Comparison of ENCODE assay signal across 23 mouse cellular contexts in genomic region chr9:111457176-111457935, GRCm38 (mm10). TPM values are rescaled to one million over a fixed set of nuclear protein-coding genes. Genes with fewer than 3 reads are reported as not detected.
DNase-seq lines count a peak whose midpoint lies in the region; ATAC-seq lines count a peak whose summit lies in the region.
"Had no signal": no experiment of that assay in that cellular context is flagged by ENCODE, and none has a peak within 500 bp of the region (broad histone marks: within the 10 kb centered on the region; RNA-seq: fewer than 3 reads in every experiment).

No protein-coding gene starts in this region.

- H3K27ac ChIP-seq in forebrain, embryonic 13.5 days = peak overlapping the region; percentile 14; the same call in 1 of the 2 replicates
- H3K27ac ChIP-seq in forebrain, embryonic 12.5 days = no peak overlapping the region
- H3K27ac ChIP-seq in hindbrain, embryonic 13.5 days = peak overlapping the region; percentile 13
- H3K27ac ChIP-seq in hindbrain, embryonic 11.5 days (ENCODE audit: low read depth, low read length) = no peak overlapping the region
- peak overlapping the region; percentile 59 for H3K27ac ChIP-seq in midbrain, embryonic 15.5 days
- H3K27ac ChIP-seq: gastrocnemius, adult 2 months; liver, embryonic 12.5 days had no signal

- WGBS in forebrain, embryonic 13.5 days = 77% methylated on average over 10 of the region's 10 CpGs
- WGBS in forebrain, embryonic 12.5 days = 85% methylated on average over 10 of the region's 10 CpGs
- 78% methylated on average over 10 of the region's 10 CpGs for WGBS in hindbrain, embryonic 13.5 days
- 86% methylated on average over 10 of the region's 10 CpGs for WGBS in hindbrain, embryonic 11.5 days
- WGBS in midbrain, embryonic 15.5 days = 70% methylated on average over 10 of the region's 10 CpGs

- no peak overlapping the region for H3K4me3 ChIP-seq in forebrain, embryonic 13.5 days
- no peak overlapping the region for H3K4me3 ChIP-seq in forebrain, embryonic 12.5 days (replicated peaks)
- H3K4me3 ChIP-seq in hindbrain, embryonic 13.5 days = no peak overlapping the region
- H3K4me3 ChIP-seq in hindbrain, embryonic 11.5 days (ENCODE audit: low read depth, low read length) = no peak overlapping the region
- H3K4me3 ChIP-seq in midbrain, embryonic 15.5 days = no peak overlapping the region
- H3K4me3 ChIP-seq: erythroblast, embryonic 14.5 days; gastrocnemius, adult 2 months; liver, embryonic 12.5 days had no signal

- no peak overlapping the region for H3K9ac ChIP-seq in forebrain, embryonic 13.5 days
- H3K9ac ChIP-seq in forebrain, embryonic 12.5 days = no peak overlapping the region
- no peak overlapping the region for H3K9ac ChIP-seq in hindbrain, embryonic 13.5 days
- no peak overlapping the region for H3K9ac ChIP-seq in hindbrain, embryonic 11.5 days (ENCODE audit: low read depth, low read length)
- H3K9ac ChIP-seq in midbrain, embryonic 15.5 days = no peak overlapping the region
- H3K9ac ChIP-seq: liver, embryonic 12.5 days; liver, postnatal 0 days had no signal

- H3K27me3 ChIP-seq in forebrain, embryonic 13.5 days = 0 out of 2 replicates have a peak, but pooled peaks cover 3% of the 10 kb centered on the region
- peaks cover 6% of the 10 kb centered on the region; the same call in 1 of the 2 replicates for H3K27me3 ChIP-seq in forebrain, embryonic 12.5 days
- no peaks in the 10 kb centered on the region for H3K27me3 ChIP-seq in hindbrain, embryonic 13.5 days
- no peaks in the 10 kb centered on the region for H3K27me3 ChIP-seq in hindbrain, embryonic 11.5 days (ENCODE audit: control insufficient read depth, insufficient read depth, low read length)
- no peaks in the 10 kb centered on the region for H3K27me3 ChIP-seq in midbrain, embryonic 15.5 days (replicated peaks)
- H3K27me3 ChIP-seq: liver, embryonic 12.5 days had no signal

- no peaks in the 10 kb centered on the region for H3K36me3 ChIP-seq in forebrain, embryonic 13.5 days (ENCODE audit: poor library complexity, severe bottlenecking)
- no peaks in the 10 kb centered on the region for H3K36me3 ChIP-seq in forebrain, embryonic 12.5 days (replicated peaks)
- no peaks in the 10 kb centered on the region for H3K36me3 ChIP-seq in hindbrain, embryonic 13.5 days
- H3K36me3 ChIP-seq in hindbrain, embryonic 11.5 days (ENCODE audit: control insufficient read depth, insufficient read depth, low read length) = no peaks in the 10 kb centered on the region
- no peaks in the 10 kb centered on the region for H3K36me3 ChIP-seq in midbrain, embryonic 15.5 days (replicated peaks)
- H3K36me3 ChIP-seq: G1E; liver, embryonic 12.5 days had no signal

- peaks cover 13% of the 10 kb centered on the region for H3K4me1 ChIP-seq in forebrain, embryonic 13.5 days
- peaks cover 7% of the 10 kb centered on the region for H3K4me1 ChIP-seq in forebrain, embryonic 12.5 days
- H3K4me1 ChIP-seq in hindbrain, embryonic 13.5 days (replicated peaks) = peaks cover 28% of the 10 kb centered on the region
- no peaks in the 10 kb centered on the region for H3K4me1 ChIP-seq in hindbrain, embryonic 11.5 days (replicated peaks; ENCODE audit: control insufficient read depth, insufficient read depth, low read length)
- H3K4me1 ChIP-seq in midbrain, embryonic 15.5 days = peaks cover 21% of the 10 kb centered on the region
- H3K4me1 ChIP-seq: liver, embryonic 12.5 days had no signal

- DNase-seq in hindbrain, embryonic 11.5 days (ENCODE audit: low spot score) = no peak
- DNase-seq in brain, adult 2 months (ENCODE audit: low read depth, low spot score) = peak; percentile 61
- DNase-seq: adrenal gland, postnatal 14 days; cerebellum, adult 18-20 months; gastrocnemius, adult 2 months; heart, postnatal 14 days; kidney, adult 9 months; kidney, postnatal 10 days; layer of hippocampus, postnatal 36 days; left cerebral cortex, postnatal 4 days; liver, postnatal 0 days; lung, postnatal 36 days; thymus, adult 2 months; thymus, postnatal 36 days had no signal

- no peaks in the 10 kb centered on the region for H3K9me3 ChIP-seq in forebrain, embryonic 13.5 days (replicated peaks)
- no peaks in the 10 kb centered on the region for H3K9me3 ChIP-seq in forebrain, embryonic 12.5 days
- H3K9me3 ChIP-seq in hindbrain, embryonic 13.5 days = no peaks in the 10 kb centered on the region
- H3K9me3 ChIP-seq in hindbrain, embryonic 11.5 days (ENCODE audit: control insufficient read depth, low read length) = no peaks in the 10 kb centered on the region
- H3K9me3 ChIP-seq in midbrain, embryonic 15.5 days = no peaks in the 10 kb centered on the region
- H3K9me3 ChIP-seq: liver, embryonic 12.5 days had no signal

- ATAC-seq in forebrain, embryonic 13.5 days = no peak
- ATAC-seq in forebrain, embryonic 12.5 days (ENCODE audit: low FRiP score) = no peak
- no peak for ATAC-seq in hindbrain, embryonic 13.5 days (ENCODE audit: low FRiP score)
- ATAC-seq in hindbrain, embryonic 11.5 days (ENCODE audit: low FRiP score) = no peak
- ATAC-seq in midbrain, embryonic 15.5 days (replicated peaks) = no peak
- ATAC-seq in activated CD4-positive, CD25-positive, alpha-beta regulatory T cell, adult 4 months = no peak
- ATAC-seq: intestine, postnatal 0 days; liver, embryonic 12.5 days; liver, postnatal 0 days had no signal

- H3K4me2 ChIP-seq in forebrain, embryonic 13.5 days = no peak overlapping the region
- H3K4me2 ChIP-seq in forebrain, embryonic 12.5 days = no peak overlapping the region
- H3K4me2 ChIP-seq in hindbrain, embryonic 13.5 days = no peak overlapping the region
- H3K4me2 ChIP-seq in hindbrain, embryonic 11.5 days (replicated peaks; ENCODE audit: low read depth, low read length) = no peak overlapping the region
- H3K4me2 ChIP-seq in midbrain, embryonic 15.5 days = no peak overlapping the region
- H3K4me2 ChIP-seq: liver, embryonic 12.5 days had no signal

RNA-seq across cellular contexts. Expression of gene Dclk3, which starts 18.5 kb away (rescaled TPM):
- 1.6 and 2.0 TPM in 2 replicates for polyA plus RNA-seq in forebrain, embryonic 13.5 days (2015; fragmentation: Nextera tagmentation; extraction: Ambion mirVana)
- 0.91 and 1.1 TPM in 2 replicates for polyA plus RNA-seq in forebrain, embryonic 12.5 days (2016; fragmentation: Nextera tagmentation; extraction: Ambion mirVana)
- polyA plus RNA-seq in hindbrain, embryonic 13.5 days (2015; fragmentation: Nextera tagmentation; extraction: Ambion mirVana) = 4.4 and 4.9 TPM in 2 replicates
- polyA plus RNA-seq in hindbrain, embryonic 11.5 days (2014; fragmentation: Nextera tagmentation; extraction: Ambion mirVana) = 0.32 and 1.1 TPM in 2 replicates
- 5.9 and 6.8 TPM in 2 replicates for polyA plus RNA-seq in midbrain, embryonic 15.5 days (2015; fragmentation: Nextera tagmentation; extraction: Ambion mirVana)
- polyA plus RNA-seq in activated CD4-positive, CD25-positive, alpha-beta regulatory T cell, adult 4 months (2017; shearing (Covaris generic)) = not detected
- polyA plus RNA-seq: erythroblast, embryonic 14.5 days; G1E had no signal

Comparison
In these comparisons a context has a peak if more than half of its experiments do, and no peak if none do; other contexts are left out.
1. H3K27ac ChIP-seq: peak in forebrain, embryonic 13.5 days (single experiment), hindbrain, embryonic 13.5 days (single experiment) and midbrain, embryonic 15.5 days (single experiment); none in forebrain, embryonic 12.5 days (single experiment) and hindbrain, embryonic 11.5 days (single experiment).